Mouse (Mus musculus): ENCODE data around the gene Polr3f.
A peak's percentile ranks its signal among the peaks of the same experiment; 100 is the strongest.

The Polr3f gene

DNA sequence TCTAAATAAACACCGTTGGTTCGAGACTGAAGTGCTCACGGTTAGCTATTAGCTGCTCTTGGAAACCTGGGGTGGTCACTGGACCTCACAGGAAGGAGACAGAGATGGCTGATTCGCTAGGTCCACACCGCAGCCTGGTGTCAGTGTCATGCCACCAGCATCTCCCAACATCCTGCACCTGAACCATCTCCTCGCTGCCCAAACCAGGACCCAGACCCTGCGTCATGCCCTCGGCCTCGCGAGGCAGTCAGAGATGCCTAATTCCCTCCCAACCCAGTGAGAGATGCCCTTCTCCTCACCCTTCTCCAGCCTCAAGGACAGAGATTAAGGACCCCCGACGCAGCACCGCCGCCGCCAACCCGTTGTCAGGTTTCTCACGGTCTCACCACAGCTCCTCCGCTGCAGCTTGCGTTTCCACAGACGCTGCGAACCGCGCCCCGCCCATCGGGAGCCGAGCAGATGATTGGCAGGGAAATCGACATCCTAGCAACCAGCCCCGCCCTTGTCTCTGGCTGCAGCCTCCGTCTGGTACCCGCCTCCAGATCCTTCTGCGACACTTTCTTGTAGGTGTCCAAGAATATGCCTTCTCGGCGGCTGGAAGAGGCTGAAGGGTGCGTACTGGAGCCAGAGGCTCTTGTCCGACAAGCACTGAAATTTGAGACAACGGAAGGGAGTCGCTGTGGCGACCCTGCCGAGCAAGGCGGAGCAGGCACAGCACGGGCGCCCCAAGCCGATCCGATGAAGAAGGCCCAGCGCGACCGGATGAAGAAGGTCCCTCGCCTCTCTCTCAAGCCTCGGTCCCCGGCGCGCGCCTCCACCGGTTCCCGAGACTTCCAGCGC lies at the start of gene Polr3f, which contains the start of gene Dzank1:
TSS of gene Polr3f (plus strand) at position 738 of the 840 bp plus-strand sequence.
TSS of gene Dzank1 (minus strand) at position 434 of the 840 bp plus-strand sequence.
- peak; percentile 89 for DNase-seq (ENCODE audit: low read depth, low spot score)

DNA sequence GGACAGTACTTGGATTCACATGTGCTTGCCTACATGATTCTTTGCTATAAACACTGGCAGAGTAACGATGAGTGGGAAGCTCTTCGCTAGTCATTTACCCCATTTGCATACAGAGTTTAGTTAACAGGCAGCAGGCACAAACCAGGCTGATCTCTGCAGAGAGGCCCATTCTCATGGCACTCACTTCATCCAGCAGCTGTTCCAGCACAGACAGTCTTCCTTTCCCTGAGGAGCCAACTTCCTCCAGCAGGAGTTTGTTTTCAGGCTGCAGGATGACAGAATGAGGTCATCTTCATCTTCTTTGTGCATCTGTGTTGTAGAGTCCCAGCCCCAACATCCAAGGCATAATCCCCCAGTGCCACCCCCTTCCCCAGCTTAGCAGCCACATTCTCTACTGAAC lies 48.1 kb upstream of the Polr3f start:
- no peak for DNase-seq (ENCODE audit: low read depth, low spot score)

DNA sequence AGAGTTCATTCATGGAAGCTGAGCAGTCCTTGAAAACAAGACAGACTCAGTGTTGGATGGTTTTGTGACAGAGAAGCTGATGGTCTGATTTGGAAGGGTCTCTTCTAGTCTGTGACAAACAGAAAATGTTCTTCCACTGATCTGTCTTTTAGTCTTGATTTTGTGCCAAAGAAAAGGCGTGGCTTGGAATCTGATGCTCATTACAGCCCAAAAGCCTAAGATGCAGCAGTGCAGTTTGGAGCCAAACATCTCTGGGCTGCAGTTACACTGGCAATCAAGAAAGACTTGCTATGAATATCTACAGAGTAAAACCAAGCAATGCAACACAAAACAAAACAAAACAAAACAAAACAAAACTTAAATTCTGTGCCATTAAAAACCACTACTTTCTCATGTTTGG lies 43.4 kb upstream of the Polr3f start:
- DNase-seq (ENCODE audit: low read depth, low spot score) = no peak

DNA sequence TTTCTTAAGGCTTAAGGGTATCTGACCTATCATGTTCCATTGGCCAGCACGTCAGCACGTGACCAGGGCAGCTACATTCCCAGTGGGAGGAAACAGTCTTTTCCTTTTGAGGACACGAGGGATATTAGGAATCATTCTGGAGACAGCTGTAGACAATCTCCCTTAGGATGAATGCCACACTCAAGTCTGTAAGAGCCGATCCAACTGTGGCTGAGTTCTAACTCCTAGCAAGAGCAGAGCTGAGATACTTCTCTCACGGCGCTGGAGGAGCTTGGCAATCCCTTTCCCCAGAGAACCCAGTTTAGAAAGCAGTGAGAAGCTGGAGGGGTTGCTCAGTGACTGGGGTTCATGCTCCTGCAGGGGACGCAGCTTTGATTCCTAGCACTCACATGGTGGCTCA lies 42.1 kb upstream of the Polr3f start:
- DNase-seq (ENCODE audit: low read depth, low spot score) = no peak

DNA sequence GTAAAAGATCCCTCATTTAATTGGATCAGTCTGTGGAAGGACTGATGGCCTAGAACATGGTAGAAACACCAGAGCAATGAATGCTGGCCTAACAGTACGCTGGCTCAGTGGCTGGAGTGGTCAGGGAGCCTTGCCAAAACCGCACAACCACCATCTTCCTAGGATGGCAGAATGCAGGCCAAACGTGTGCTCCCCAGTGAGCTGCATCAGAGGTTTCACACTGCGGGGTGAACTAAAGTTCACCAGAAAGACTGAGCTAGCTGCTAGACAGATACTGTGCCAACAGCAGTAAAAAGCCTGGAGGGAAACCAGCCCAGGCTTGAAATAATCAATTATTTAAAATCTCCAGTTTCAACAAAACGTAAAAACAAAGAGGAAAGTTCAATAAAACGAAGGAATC lies 40.0 kb upstream of the Polr3f start:
- DNase-seq (ENCODE audit: low read depth, low spot score) = no peak

DNA sequence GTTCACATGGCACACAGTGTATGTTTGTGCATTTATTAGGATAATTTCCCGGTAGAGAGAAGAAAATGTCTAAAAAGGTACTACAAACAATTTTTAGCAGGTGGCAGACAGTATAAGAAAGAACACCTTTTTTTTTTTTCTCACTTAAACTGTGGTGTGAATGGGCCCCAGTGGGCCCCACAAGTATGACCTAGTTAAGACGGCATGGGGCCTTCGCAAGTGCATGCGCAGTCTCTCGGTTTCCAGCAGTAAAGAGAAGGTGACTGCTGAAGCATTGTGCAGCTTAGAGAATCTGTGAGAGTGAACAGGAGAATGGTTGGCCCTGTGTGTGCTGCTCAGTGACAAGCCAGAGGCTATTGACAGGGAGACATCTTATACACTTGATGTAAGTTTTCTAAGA lies 38.2 kb upstream of the Polr3f start:
- no peak for DNase-seq (ENCODE audit: low read depth, low spot score)

DNA sequence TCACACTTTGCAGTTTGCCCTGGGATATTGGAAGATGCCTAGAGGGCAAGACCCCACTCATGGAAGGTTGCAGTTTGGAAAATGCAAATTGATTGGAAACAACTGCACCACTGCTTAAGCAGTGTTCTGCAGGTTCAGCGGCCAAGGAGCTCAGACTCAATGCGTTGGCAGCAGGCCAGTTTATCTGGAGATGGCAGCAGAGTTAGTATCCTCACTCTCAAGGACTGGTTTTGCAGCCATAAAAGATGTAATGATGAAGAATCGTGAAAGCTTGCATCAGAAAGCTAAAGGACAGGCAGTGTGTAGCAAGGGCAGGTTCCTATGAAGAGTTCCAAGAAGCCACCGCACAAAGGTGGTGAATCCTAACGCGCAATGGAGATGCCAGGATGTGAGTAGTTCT lies 25.4 kb upstream of the Polr3f start:
- DNase-seq (ENCODE audit: low read depth, low spot score) = no peak

DNA sequence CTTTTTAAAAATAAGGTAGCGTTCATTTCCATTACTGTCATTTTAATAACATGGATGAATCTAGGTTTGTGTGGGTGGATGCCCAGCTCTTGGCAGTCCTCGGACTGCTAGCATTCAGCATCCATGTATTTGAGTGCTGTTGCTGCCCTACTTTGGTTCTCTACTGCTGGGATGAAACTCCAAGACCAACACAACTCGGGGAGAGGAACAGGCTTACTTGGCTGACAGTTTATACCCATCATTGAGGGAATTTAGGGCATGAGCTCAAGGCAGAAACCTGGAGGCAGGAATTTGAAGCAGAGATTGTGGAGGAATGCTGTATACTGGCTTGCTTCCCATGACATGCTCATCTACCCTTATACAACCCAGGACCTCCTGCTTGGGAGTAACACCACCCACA lies 12.9 kb upstream of the Polr3f start:
- no peak for DNase-seq (ENCODE audit: low read depth, low spot score)

DNA sequence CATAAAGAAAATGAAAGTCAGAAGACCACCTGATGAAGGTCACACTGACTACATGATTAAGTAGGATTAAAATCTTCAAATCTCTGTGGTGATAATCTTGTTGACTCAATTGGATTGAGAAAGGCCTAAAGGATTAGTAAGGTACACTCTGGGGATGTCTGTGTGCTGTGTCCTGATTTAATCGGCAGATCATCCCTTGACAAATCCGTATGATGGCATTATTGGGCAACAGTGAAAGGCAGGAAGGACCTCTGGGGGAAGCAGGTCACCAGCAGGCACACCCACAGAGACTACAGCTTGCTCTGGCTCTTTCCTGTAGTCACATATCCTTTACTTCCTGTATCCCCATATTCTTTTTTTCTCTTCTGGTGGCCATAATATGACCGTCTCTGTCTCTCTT lies 7.7 kb upstream of the Polr3f start:
- peak; percentile 88 for DNase-seq (ENCODE audit: low read depth, low spot score)

DNA sequence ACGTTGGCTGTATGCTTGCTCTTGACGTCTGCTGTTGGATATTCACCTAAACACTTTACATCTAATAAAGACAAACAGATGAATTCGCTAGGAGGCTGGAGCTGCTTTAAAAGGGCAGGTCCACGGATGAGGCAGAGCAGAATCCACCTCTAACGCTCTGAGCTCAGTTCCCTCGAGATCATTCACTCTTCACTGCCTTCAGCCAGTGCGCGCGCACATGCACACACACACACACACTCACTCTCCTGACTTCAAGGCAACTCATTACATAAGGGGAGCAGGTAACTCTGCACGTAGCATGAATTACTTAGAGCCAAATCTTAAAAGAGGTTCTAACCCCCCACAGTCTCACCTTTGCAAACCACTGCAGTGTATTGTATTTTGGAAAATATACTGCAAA lies 1.7 kb upstream of the Polr3f start:
- DNase-seq (ENCODE audit: low read depth, low spot score) = no peak

DNA sequence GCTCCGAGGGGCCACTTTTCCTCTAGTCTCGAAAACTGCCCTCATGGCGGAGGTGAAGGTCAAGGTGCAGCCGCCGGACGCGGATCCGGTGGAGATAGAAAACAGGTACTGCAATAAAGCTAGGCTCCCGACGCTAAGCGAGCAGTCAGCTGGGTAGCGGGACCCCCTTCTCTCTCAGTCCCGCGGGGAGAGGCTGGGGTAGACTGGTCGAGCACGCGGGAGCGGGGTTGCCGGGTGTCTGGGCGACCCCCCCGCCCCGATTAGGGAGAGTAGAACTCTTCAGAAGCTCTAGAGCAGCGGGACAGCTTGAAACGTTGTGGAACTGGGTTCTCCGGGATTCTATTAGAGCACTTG lies 280 bp downstream of the Polr3f start:
- no peak for DNase-seq (ENCODE audit: low read depth, low spot score)

DNA sequence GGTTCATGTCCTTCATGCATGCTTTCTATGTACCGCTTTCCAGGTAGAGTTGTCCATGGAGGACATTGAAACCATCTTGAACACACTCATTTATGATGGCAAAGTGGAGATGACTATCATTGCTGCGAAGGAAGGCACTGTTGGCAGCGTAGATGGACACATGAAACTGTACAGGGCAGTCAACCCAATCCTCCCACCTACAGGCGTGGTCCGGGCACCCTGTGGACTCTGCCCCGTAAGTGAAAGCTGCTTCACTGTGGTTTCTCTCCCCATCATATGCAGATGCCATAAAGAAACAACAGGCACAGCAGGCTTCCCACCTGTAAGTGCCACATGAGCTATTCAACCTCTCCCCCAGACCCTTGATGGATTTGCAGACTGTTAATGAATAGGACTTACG lies 9.6 kb downstream of the Polr3f start:
- DNase-seq (ENCODE audit: low read depth, low spot score) = no peak

DNA sequence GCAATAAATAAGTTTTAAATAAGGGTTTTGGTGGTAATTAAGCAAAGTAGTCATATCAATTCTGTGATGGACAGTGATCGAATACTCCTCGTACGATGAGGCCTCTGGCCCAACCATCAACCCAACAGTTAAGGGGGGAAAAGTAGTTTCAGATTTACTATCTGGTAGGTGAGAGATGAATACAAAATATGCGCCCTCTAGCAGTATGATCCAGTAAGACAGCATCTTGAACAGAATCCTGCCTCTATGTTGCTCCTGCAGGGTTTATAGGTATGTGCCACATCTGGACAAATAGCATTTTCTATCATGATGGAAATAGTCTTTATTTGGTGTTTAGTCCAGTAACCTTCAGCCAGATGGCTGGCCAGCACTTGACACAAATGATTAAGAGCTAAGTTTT lies 13.7 kb downstream of the Polr3f start:
- no peak for DNase-seq (ENCODE audit: low read depth, low spot score)

DNA sequence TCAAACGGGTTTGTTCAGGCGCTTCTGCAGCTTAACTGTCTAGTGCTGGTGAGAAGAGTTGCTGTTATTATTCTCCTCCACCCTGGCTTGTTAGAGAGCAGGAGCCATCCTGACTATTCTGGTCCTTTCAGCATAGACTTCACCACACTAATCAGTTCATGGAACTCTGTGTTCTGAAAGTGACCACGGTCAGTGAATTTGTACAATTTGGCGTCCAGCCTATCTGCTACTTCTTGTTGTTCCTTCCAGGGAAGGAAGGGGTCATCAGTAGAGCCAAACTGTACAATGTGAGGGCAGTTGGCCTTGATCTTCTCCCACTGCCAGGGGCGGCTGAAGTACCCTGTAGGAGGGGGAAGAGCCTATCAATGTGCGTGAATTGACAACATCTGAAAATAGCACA lies 16.2 kb downstream of the Polr3f start:
- DNase-seq (ENCODE audit: low read depth, low spot score) = no peak

DNA sequence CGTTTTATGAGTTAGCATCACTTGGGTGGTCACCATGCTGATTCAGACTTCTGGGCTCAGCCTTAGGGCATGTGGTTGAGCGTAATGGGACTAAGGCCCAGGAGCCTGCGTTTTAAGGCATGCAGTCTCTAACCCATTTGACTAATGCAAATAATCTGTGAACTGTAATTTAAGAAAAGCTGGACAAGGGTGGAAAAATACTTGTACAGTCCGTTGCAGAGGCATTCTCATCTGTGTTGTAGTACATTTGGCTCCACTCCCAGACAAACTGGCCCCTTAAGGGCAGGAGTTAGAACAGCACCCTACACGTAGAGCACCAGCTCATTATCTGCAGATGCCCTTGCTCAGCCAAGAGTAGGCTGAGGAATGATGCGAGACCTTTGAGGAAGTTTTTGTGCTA lies 17.1 kb downstream of the Polr3f start:
- no peak for DNase-seq (ENCODE audit: low read depth, low spot score)

DNA sequence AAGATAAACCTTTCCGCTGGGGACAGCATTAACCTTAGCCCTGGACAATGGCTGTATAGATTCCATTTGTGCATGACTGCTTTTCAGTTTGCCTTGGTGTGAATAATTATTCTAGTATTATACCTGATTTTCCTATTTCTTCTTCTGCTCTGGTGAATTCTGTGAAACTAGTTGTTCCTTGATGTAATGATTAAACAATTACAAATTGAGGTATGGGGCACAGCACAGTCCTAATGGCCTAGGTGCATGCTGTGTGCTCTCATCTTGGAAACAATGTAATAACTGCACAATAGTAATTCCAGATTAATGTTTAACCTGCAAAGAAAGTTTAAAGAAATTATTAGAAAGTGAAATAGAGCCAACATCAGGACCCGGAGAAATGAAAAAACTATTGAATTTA lies 17.5 kb downstream of the Polr3f start:
- no peak for DNase-seq (ENCODE audit: low read depth, low spot score)

DNA sequence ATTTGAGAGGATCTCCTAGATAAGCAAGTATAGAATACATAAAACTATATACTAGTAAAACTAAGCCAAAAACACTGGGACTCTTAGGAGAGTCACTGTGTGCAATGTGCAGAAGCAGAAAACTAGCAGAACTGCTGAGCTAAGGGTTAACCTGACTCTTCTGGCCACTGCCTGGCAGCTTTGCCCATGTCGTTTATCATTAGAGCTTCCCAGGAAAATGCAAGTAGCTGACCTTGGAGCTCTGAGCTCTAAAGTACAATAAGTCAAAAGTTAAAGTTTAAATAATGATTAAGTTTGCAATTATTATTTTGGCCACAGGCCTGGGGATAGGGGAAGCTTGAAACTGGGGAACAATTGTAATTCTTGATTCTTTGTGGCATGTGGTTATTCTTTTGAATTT lies 18.0 kb downstream of the Polr3f start:
- no peak for DNase-seq (ENCODE audit: low read depth, low spot score)

DNA sequence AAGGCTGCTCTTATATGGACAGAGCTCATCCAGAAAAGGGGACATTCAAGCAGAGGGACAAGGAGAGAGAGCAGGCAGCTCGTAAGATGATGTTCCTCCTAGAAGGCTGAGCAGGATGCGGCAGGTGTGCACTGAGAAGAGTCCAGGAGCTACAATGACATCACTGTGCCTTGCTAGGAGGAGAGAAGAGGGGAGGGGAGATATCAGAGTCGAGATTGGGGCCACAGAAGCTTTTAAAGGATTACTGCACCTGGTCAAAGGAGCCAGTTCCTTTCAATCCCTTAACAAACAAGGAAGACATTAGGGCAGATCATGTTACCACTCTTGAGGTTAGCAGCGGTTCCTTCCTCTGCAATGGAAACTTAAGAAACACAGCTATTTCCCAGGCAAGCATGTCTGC lies 20.0 kb downstream of the Polr3f start:
- DNase-seq (ENCODE audit: low read depth, low spot score) = no peak

DNA sequence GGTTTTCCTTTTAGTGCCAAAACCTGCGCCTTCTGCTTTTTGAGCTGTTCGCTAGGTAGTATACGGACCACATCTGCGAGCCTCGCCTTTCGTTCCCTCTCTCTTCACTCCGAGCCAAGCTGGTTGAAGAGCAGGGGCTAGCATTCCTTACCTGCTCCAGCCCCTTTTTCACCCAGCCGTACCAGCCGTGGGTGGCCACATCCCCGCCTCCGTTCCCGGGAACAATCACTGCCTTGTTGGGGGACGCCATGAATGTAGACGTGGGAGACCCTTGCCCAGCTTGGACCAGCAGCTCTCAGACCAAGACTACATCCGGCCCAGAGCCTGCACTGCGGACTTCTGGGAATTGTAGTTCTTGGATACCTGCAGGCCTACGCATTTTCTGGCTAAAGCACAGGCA lies 23.0 kb downstream of the Polr3f start, which contains the start of gene Rbbp9:
TSS of gene Rbbp9 (minus strand) at position 341 of the 400 bp plus-strand sequence.
- DNase-seq (ENCODE audit: low read depth, low spot score) = no peak

DNA sequence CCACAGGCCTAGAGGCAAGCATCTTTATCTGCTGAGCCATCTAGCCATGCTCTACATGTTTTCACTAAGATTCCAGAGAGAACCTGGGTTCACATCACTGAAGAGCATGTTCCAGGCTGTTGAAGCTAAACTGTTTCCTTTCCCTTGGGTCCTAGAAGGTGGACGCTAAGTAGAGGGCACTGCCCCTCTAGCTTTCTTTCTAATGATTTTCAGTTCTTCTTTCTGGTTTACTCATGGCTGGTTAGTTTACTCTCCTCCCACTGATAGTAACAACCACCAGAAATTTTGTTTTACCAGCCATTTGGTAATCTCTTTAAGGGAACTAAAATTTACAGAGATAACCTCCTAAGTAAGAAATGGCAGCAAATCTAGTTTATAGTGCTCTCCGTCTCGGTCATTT lies 26.4 kb downstream of the Polr3f start:
- DNase-seq (ENCODE audit: low read depth, low spot score) = no peak

DNA sequence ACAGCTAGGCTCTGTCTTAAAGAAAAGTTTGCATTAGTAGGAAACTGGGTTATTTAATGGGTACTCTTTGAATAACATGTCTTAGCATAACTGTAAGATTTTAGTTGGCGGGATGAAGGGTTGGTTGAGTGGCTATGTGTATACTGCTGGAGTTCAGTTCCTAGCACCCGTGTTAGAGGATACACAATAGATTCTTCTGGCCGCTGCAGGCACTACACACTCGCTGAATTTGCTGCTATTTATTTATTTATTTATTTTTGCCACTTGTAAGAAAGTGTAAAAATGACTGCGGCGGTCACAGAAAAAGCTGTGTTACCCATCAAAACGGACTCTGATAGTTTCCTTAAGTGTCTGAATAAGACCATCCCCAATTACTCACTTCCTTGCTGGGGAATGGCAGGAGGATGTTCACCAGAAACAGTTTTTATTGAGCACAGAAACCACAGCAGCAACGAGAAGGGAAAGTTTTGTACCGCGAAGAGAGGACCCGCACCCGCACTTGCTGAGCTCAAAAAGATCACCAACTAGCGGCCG lies 27.8 kb downstream of the Polr3f start:
- no peak for DNase-seq (ENCODE audit: low read depth, low spot score)

DNA sequence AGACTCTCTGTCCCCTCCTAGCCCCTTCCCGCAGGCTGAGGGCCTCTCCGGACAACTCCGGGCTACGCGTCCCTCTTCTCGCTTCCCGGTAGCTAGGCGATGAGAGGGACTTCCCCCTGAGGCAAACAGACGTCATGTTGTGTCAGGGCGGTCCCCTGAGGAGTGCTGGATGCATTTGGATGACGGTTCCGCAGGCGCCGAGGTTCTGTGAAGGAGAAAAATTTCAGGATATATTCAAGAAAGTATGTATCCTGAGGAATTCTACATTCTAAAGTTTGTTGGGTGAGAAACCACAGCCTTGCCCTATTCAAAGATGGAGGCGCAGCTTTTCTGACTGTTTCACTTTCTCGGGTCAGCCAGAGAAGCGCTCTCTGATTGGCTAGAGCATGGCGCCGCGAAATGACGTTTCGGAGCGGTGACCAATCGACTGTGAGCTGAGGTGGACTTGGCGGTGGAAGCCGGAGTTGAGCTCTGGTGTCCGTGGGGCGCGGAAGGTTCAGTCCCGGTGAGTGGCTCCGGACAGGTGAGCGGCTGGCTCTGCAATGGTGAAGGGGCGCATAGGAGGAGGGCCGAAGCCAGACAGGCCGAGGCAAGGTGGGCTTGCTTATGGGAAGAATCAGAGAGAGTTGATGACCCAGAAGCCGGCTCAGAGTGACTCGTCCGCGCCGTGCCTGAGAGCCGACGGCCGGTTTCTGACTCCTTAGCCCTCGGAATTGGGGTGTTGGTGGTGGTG lies 28.5 kb downstream of the Polr3f start, which contains the start of gene Sec23b:
TSS of gene Sec23b (plus strand) at position 410 of the 733 bp plus-strand sequence.
- peak; percentile 95 for DNase-seq (ENCODE audit: low read depth, low spot score)

DNA sequence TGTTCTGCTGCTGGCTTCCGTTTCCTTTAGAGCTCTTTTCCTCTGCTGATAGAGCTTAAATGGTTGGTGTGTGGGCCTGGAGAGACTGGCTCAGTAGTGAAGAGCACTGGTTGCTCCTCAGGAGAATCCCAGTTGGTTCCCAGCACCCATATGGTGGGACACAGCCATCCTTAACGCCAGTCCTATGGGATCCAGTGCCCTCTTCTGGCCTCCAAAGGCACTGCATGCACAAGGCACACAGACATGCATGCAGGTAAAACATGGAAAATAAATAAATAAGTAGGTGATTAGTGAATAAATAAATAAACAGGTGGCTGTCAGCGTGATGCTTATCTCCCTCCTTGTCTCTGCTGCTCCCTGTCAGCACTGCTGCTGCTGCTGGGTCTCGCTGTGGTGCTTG lies 61.2 kb downstream of the Polr3f start:
- DNase-seq (ENCODE audit: low read depth, low spot score) = no peak
